Mouse (Mus musculus) neural tube, embryonic 14.5 days (tissue): ENCODE measurements around the gene Ifitm1. TPM values are rescaled to one million over a fixed set of nuclear protein-coding genes. Genes with fewer than 3 reads are reported as not detected.
A peak's percentile ranks its signal among the peaks of the same experiment; 100 is the strongest.
"Not testable (repeated sequence)": the region's sequence is repeated elsewhere in the genome, so short reads cannot be mapped to it uniquely, and the experiment has no call there.

Experiments used
- ATAC-seq: fragments of 200-750 bp; cut with Nextera tagmentation; 2 replicates; pipeline ENCODE4 v1.8.0; 2017; ENCODE audit warnings: low read depth, mild to moderate bottlenecking, moderate TSS enrichment, moderate library complexity
- H3K27ac ChIP-seq: fragments of 300-500 bp; sonication (generic); 2 replicates; pipeline ENCODE4 v1.5.1; 2014; ENCODE audit warnings: low read depth, mild to moderate bottlenecking, control low read depth, low read length, moderate library complexity, mixed read lengths
- H3K27me3 ChIP-seq: fragments of 300-500 bp; sonication (generic); 2 replicates; pipeline ENCODE4 v1.6.1; 2014; ENCODE audit warnings: low read length; ENCODE audit not compliant: control insufficient read depth, insufficient read depth
- H3K36me3 ChIP-seq: fragments of 300-500 bp; sonication (generic); 2 replicates; pipeline ENCODE4 v1.6.1; 2014; ENCODE audit warnings: low read length, mixed read lengths; ENCODE audit not compliant: control insufficient read depth, insufficient read depth
- H3K4me1 ChIP-seq: fragments of 300-500 bp; sonication (generic); 2 replicates; pipeline ENCODE4 v1.6.1; 2014; ENCODE audit warnings: low read length; ENCODE audit not compliant: control insufficient read depth, insufficient read depth
- H3K4me2 ChIP-seq: fragments of 300-500 bp; sonication (generic); 2 replicates; pipeline ENCODE4 v1.6.1; 2014; ENCODE audit warnings: mild to moderate bottlenecking, low read depth, low read length, control low read depth
- H3K4me3 ChIP-seq: fragments of 300-500 bp; sonication (generic); 2 replicates; pipeline ENCODE4 v1.5.1; 2014; ENCODE audit warnings: low read depth, low read length, control low read depth, mixed read lengths
- H3K9ac ChIP-seq: fragments of 300-500 bp; sonication (generic); replicated peaks from 2 replicates; pipeline ENCODE4 v1.6.1; 2014; ENCODE audit warnings: low read depth, mild to moderate bottlenecking, control low read depth, low read length, mixed read lengths
- H3K9me3 ChIP-seq: fragments of 300-500 bp; sonication (generic); 2 replicates; pipeline ENCODE4 v1.6.1; 2016; ENCODE audit warnings: low read length; ENCODE audit not compliant: control insufficient read depth
- WGBS: fragments of 180-500 bp; shearing (Covaris S2); extraction: QIAGEN DNeasy Blood & Tissue Kit; methylation state at CpG from one replicate; pipeline ENCODE4 v1.1.7; 2014; 5-methylcytosine and 5-hydroxymethylcytosine counted together
- polyA plus RNA-seq: library from polyadenylated mRNA; unstranded; fragments of >200 nt; fragmentation: Nextera tagmentation; extraction: Ambion mirVana; gene quantifications from 2 replicates; pipeline ENCODE4 v1.2.1, GENCODE M21; 2014

Ifitm1 gene
- polyA plus RNA-seq, 1 experiment from 2014 or later: 3.5 TPM

- H3K27me3 ChIP-seq: no peaks in the 10 kb centered on the region
- no peaks in the 10 kb centered on the region for H3K4me1 ChIP-seq
- H3K9ac ChIP-seq: no peak within 1 kb of the TSS
- H3K36me3 ChIP-seq: no peaks in the 10 kb centered on the region
- no peaks in the 10 kb centered on the region for H3K9me3 ChIP-seq
- no peak for ATAC-seq
- 41% methylated on average over 10 of the region's 10 CpGs for WGBS
- H3K4me3 ChIP-seq: no peak within 1 kb of the TSS; the same call in 1 of the 2 replicates
- H3K27ac ChIP-seq: no peak within 1 kb of the TSS
- peak within 1 kb of the TSS; percentile 14; the same call in 1 of the 2 replicates for H3K4me2 ChIP-seq
These were observed 43.6 kb downstream of the Ifitm1 start, which contains the start of gene Ifitm3 for GRCm38 (mm10) chr7:141010593-141010992. Gene Ifitm3 (minus strand): TSS chr7:141010770.

GRCm38 (mm10) chr7:141011238-141011770 is 44.3 kb downstream of the Ifitm1 start:
- 84% methylated on average over 7 of the region's 7 CpGs for WGBS

GRCm38 (mm10) chr7:141016707-141017697 is 50.0 kb downstream of the Ifitm1 start:
- WGBS: 90% methylated on average over 10 of the region's 10 CpGs
- Histone ChIP-seq H3K27me3 (no peaks in the 10 kb centered on the region), H3K4me1 (no peaks in the 10 kb centered on the region), H3K9me3 (no peaks in the 10 kb centered on the region), H3K4me3 (no peak overlapping the region), H3K36me3 (no peaks in the 10 kb centered on the region), H3K4me2 (no peak overlapping the region), H3K9ac (no peak overlapping the region), H3K27ac (no peak overlapping the region)
- ATAC-seq: no peak

More at GRCm38 (mm10) chr7:141011238-141011770, 44.3 kb downstream of the Ifitm1 start:
- Histone ChIP-seq H3K36me3 (no peaks in the 10 kb centered on the region), H3K27me3 (no peaks in the 10 kb centered on the region), H3K9ac (no peak overlapping the region), H3K4me2 (no peak overlapping the region), H3K4me3 (no peak overlapping the region), H3K9me3 (no peaks in the 10 kb centered on the region), H3K4me1 (no peaks in the 10 kb centered on the region), H3K27ac (no peak overlapping the region)
- no peak for ATAC-seq

GRCm38 (mm10) chr7:141017824-141018223 is 50.8 kb downstream of the Ifitm1 start, which contains the start of gene Ifitm6:
Gene Ifitm6 (minus strand): TSS chr7:141017924.
- H3K27ac ChIP-seq, H3K36me3 ChIP-seq, H3K9ac ChIP-seq, H3K4me2 ChIP-seq, H3K27me3 ChIP-seq, H3K4me1 ChIP-seq, H3K9me3 ChIP-seq, H3K4me3 ChIP-seq, ATAC-seq: not testable (repeated sequence)
- WGBS: 96% methylated on average over 1 of the region's 1 CpGs

GRCm38 (mm10) chr7:141019028-141019427 is 52.0 kb downstream of the Ifitm1 start:
- Histone ChIP-seq H3K9ac (no peak overlapping the region), H3K27me3 (no peaks in the 10 kb centered on the region), H3K9me3 (no peaks in the 10 kb centered on the region), H3K4me2 (no peak overlapping the region), H3K4me1 (no peaks in the 10 kb centered on the region), H3K4me3 (no peak overlapping the region), H3K36me3 (no peaks in the 10 kb centered on the region), H3K27ac (no peak overlapping the region)
- 91% methylated on average over 5 of the region's 5 CpGs for WGBS
- ATAC-seq: no peak

Other genes with a start within 250 kb of the Ifitm1 start
- gene Cyp2e1, start 203.5 kb upstream of the Ifitm1 start, polyA plus RNA-seq: not detected in 2 replicates
- gene Syce1, start 179.4 kb upstream of the Ifitm1 start, polyA plus RNA-seq: 0.97 TPM in 1 of 2 replicates, not detected in the other
- 36.7 and 37.5 TPM in 2 replicates for gene Zfp941, start 145.0 kb upstream of the Ifitm1 start, polyA plus RNA-seq
- 0.31 TPM in 1 of 2 replicates, not detected in the other for gene Urah, start 132.2 kb upstream of the Ifitm1 start, polyA plus RNA-seq
- gene Scgb1c1, start 121.7 kb upstream of the Ifitm1 start, polyA plus RNA-seq: not detected in 2 replicates
- 0.22 and 0.37 TPM in 2 replicates for gene Odf3, start 119.4 kb upstream of the Ifitm1 start, polyA plus RNA-seq
- gene Gm45785, start 110.9 kb upstream of the Ifitm1 start, polyA plus RNA-seq: 0.56 TPM in 1 of 2 replicates, not detected in the other
- 89.4 and 101 TPM in 2 replicates for gene Ric8a, start 110.3 kb upstream of the Ifitm1 start, polyA plus RNA-seq
- 55.8 and 60.1 TPM in 2 replicates for gene Bet1l, start 109.6 kb upstream of the Ifitm1 start, polyA plus RNA-seq
- gene Psmd13, start 85.3 kb upstream of the Ifitm1 start, polyA plus RNA-seq: 144 and 155 TPM in 2 replicates
- gene Sirt3, start 84.9 kb upstream of the Ifitm1 start, polyA plus RNA-seq: 46.8 and 61.6 TPM in 2 replicates
- not detected in 2 replicates for gene Cox8b, start 66.8 kb upstream of the Ifitm1 start, polyA plus RNA-seq
- gene Nlrp6, start 46.3 kb upstream of the Ifitm1 start, polyA plus RNA-seq: 0.27 and 0.64 TPM in 2 replicates
- gene Pgghg, start 25.8 kb upstream of the Ifitm1 start, polyA plus RNA-seq: 4.6 and 8.7 TPM in 2 replicates
- gene Ifitm5, start 16.9 kb upstream of the Ifitm1 start, polyA plus RNA-seq: 0.28 and 0.62 TPM in 2 replicates
- gene Gm45717, start 11.3 kb upstream of the Ifitm1 start, polyA plus RNA-seq: not detected in 2 replicates
- 103 and 195 TPM in 2 replicates for gene Ifitm2, start 11.2 kb upstream of the Ifitm1 start, polyA plus RNA-seq
- 19.3 and 34.1 TPM in 2 replicates for gene Ifitm3, start 43.5 kb downstream of the Ifitm1 start, polyA plus RNA-seq
- 0.58 and 0.88 TPM in 2 replicates for gene Ifitm6, start 50.7 kb downstream of the Ifitm1 start, polyA plus RNA-seq
- not detected in 2 replicates for gene Gm17387, start 61.9 kb downstream of the Ifitm1 start, polyA plus RNA-seq
- gene B4galnt4, start 93.9 kb downstream of the Ifitm1 start, polyA plus RNA-seq: 34.8 and 36.6 TPM in 2 replicates
- gene Pkp3, start 111.0 kb downstream of the Ifitm1 start, polyA plus RNA-seq: not detected in 2 replicates
- 1.2 and 2.2 TPM in 2 replicates for gene Sigirr, start 133.4 kb downstream of the Ifitm1 start, polyA plus RNA-seq
- 0.14 and 0.63 TPM in 2 replicates for gene Ano9, start 150.6 kb downstream of the Ifitm1 start, polyA plus RNA-seq
- gene Ptdss2, start 155.2 kb downstream of the Ifitm1 start, polyA plus RNA-seq: 71.7 and 80.8 TPM in 2 replicates
- 45.3 and 54.3 TPM in 2 replicates for gene Rnh1, start 205.6 kb downstream of the Ifitm1 start, polyA plus RNA-seq
- 152 and 166 TPM in 2 replicates for gene Hras, start 226.8 kb downstream of the Ifitm1 start, polyA plus RNA-seq
- gene Lrrc56, start 226.9 kb downstream of the Ifitm1 start, polyA plus RNA-seq: 4.4 and 6.7 TPM in 2 replicates
- 0.21 and 0.45 TPM in 2 replicates for gene Lmntd2, start 246.9 kb downstream of the Ifitm1 start, polyA plus RNA-seq
- 24.8 and 25.3 TPM in 2 replicates for gene Rassf7, start 248.6 kb downstream of the Ifitm1 start, polyA plus RNA-seq